ENCODE assay signal across 28 mouse cellular contexts in the genomic region with DNA sequence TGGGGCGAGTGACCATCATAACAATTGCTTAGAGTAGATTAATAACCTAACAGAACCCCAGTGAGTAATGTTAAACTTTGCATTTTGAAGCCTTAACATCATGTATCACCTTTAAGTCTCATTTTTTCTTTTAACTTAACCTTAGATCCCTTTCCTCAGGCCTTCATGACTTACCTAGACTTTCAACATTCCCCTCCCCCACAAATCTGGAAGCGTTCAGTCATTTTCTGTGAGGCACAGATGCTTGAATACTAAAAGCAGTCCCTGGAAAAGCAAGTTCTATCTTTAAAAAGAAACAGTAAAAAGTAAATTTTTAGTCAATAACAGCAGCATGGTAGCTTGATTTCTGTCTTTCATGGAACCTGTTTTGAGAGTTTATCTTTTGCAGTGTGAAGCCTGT.
DNase-seq lines count a peak whose midpoint lies in the region; ATAC-seq and TF ChIP-seq lines count a peak whose summit lies in the region.
"Had no signal": no experiment of that assay in that cellular context is flagged by ENCODE, and none has a peak within 500 bp of the region (broad histone marks: within the 10 kb centered on the region; RNA-seq: fewer than 3 reads in every experiment).

No protein-coding gene starts in this region.

- DNase-seq in heart, adult 11 months, result peak; percentile 55
- DNase-seq in heart, postnatal 10 days, result no peak
- DNase-seq in kidney, postnatal 0 days (ENCODE audit: low spot score), result no peak
- no peak for DNase-seq in lung, postnatal 0 days (ENCODE audit: low spot score)
- DNase-seq in lung, postnatal 36 days, result no peak
- no peak for DNase-seq in limb, embryonic 10.5 days (ENCODE audit: low spot score)
- DNase-seq: adrenal gland, postnatal 25 days; cerebellum, adult 11-12 months; cerebellum, adult 9-11 months; right cerebral cortex, adult 18-20 months; spleen, adult 18-20 months; thymus, adult 2 months; thymus, postnatal 4 days had no signal

- H3K27ac ChIP-seq in kidney, postnatal 0 days, result peak overlapping the region; percentile 13; the same call in 1 of the 2 replicates
- no peak overlapping the region for H3K27ac ChIP-seq in kidney, embryonic 15.5 days
- peak overlapping the region; percentile 51 for H3K27ac ChIP-seq in lung, postnatal 0 days (ENCODE audit: low read length)
- peak overlapping the region; percentile 67 for H3K27ac ChIP-seq in limb, embryonic 10.5 days
- H3K27ac ChIP-seq: embryonic facial prominence, embryonic 13.5 days; forebrain, embryonic 10.5 days; forebrain, embryonic 15.5 days; heart, embryonic 13.5 days; hindbrain, embryonic 10.5 days; hindbrain, embryonic 15.5 days; layer of hippocampus, adult 2 months; left cerebral cortex, adult 2 months; limb, embryonic 13.5 days; liver, embryonic 12.5 days; midbrain, embryonic 10.5 days; neural tube, embryonic 12.5 days had no signal

- no peak for TF ChIP-seq EP300 in lung, postnatal 0 days (IDR thresholded peaks at IDR 0.05)

- no peak overlapping the region for H3K4me3 ChIP-seq in kidney, postnatal 0 days (replicated peaks; ENCODE audit: low read depth, low read length)
- no peak overlapping the region for H3K4me3 ChIP-seq in kidney, embryonic 15.5 days (replicated peaks)
- H3K4me3 ChIP-seq in lung, postnatal 0 days (ENCODE audit: low read depth, low read length), result no peak overlapping the region
- H3K4me3 ChIP-seq in limb, embryonic 10.5 days, result no peak overlapping the region
- H3K4me3 ChIP-seq: embryonic facial prominence, embryonic 13.5 days; forebrain, embryonic 10.5 days; forebrain, embryonic 15.5 days; heart, embryonic 13.5 days; hindbrain, embryonic 10.5 days; hindbrain, embryonic 15.5 days; layer of hippocampus, adult 2 months; left cerebral cortex, adult 2 months; limb, embryonic 13.5 days; liver, embryonic 12.5 days; midbrain, embryonic 10.5 days; neural tube, embryonic 12.5 days had no signal

- 46% methylated on average over 2 of the region's 2 CpGs for WGBS in kidney, postnatal 0 days
- 41% methylated on average over 2 of the region's 2 CpGs for WGBS in kidney, embryonic 15.5 days
- WGBS in lung, postnatal 0 days, result 19% methylated on average over 2 of the region's 2 CpGs
- WGBS in limb, embryonic 10.5 days, result 54% methylated on average over 2 of the region's 2 CpGs

- intact Hi-C loops in heart, postnatal 10 days (cut with DNase I), result no loop called here

- no peaks in the 10 kb centered on the region for H3K27me3 ChIP-seq in kidney, postnatal 0 days (ENCODE audit: insufficient read depth, low read length)
- H3K27me3 ChIP-seq in kidney, embryonic 15.5 days, result no peaks in the 10 kb centered on the region
- no peaks in the 10 kb centered on the region for H3K27me3 ChIP-seq in lung, postnatal 0 days (replicated peaks; ENCODE audit: insufficient read depth, low read length)
- no peaks in the 10 kb centered on the region for H3K27me3 ChIP-seq in limb, embryonic 10.5 days (ENCODE audit: low read depth, poor library complexity, severe bottlenecking)
- H3K27me3 ChIP-seq: embryonic facial prominence, embryonic 13.5 days; forebrain, embryonic 15.5 days; heart, embryonic 13.5 days; hindbrain, embryonic 15.5 days; limb, embryonic 13.5 days; liver, embryonic 12.5 days; neural tube, embryonic 12.5 days had no signal

- no peak overlapping the region for H3K9ac ChIP-seq in kidney, postnatal 0 days (ENCODE audit: low read depth, low read length)
- H3K9ac ChIP-seq in kidney, embryonic 15.5 days, result no peak overlapping the region
- no peak overlapping the region for H3K9ac ChIP-seq in lung, postnatal 0 days (replicated peaks; ENCODE audit: low read depth)
- H3K9ac ChIP-seq: embryonic facial prominence, embryonic 13.5 days; forebrain, embryonic 15.5 days; heart, embryonic 13.5 days; hindbrain, embryonic 15.5 days; limb, embryonic 13.5 days; liver, embryonic 12.5 days; neural tube, embryonic 12.5 days had no signal

- peaks cover 8% of the 10 kb centered on the region; the same call in 1 of the 2 replicates for H3K4me1 ChIP-seq in kidney, postnatal 0 days (replicated peaks; ENCODE audit: insufficient read depth, low read length)
- H3K4me1 ChIP-seq in kidney, embryonic 15.5 days, result peaks cover 14% of the 10 kb centered on the region
- H3K4me1 ChIP-seq in lung, postnatal 0 days (ENCODE audit: insufficient read depth, low read depth, low read length), result peaks cover 13% of the 10 kb centered on the region; the same call in 1 of the 2 replicates
- H3K4me1 ChIP-seq in limb, embryonic 10.5 days, result peaks cover 18% of the 10 kb centered on the region
- H3K4me1 ChIP-seq: forebrain, embryonic 15.5 days; hindbrain, embryonic 15.5 days; neural tube, embryonic 12.5 days had no signal

- no peak overlapping the region for H3K4me2 ChIP-seq in kidney, postnatal 0 days (ENCODE audit: low read length)
- H3K4me2 ChIP-seq in kidney, embryonic 15.5 days, result no peak overlapping the region
- H3K4me2 ChIP-seq in lung, postnatal 0 days (replicated peaks; ENCODE audit: low read depth, low read length), result no peak overlapping the region
- H3K4me2 ChIP-seq: embryonic facial prominence, embryonic 13.5 days; forebrain, embryonic 15.5 days; heart, embryonic 13.5 days; hindbrain, embryonic 15.5 days; limb, embryonic 13.5 days; liver, embryonic 12.5 days; neural tube, embryonic 12.5 days had no signal

- no peak for TF ChIP-seq CTCF in kidney, postnatal 0 days (IDR thresholded peaks at IDR 0.05; ENCODE audit: low read depth)
- TF ChIP-seq CTCF in lung, postnatal 0 days (IDR thresholded peaks at IDR 0.05), result no peak

- no peak for ATAC-seq in kidney, postnatal 0 days (replicated peaks; ENCODE audit: low FRiP score, low read depth)
- no peak for ATAC-seq in kidney, embryonic 15.5 days (replicated peaks; ENCODE audit: low FRiP score)
- ATAC-seq in lung, postnatal 0 days, result no peak
- no peak for ATAC-seq in CD4-positive, CD25-positive, alpha-beta regulatory T cell, adult 4 months
- ATAC-seq: forebrain, embryonic 15.5 days; midbrain, embryonic 16.5 days had no signal

- H3K9me3 ChIP-seq in kidney, postnatal 0 days (replicated peaks; ENCODE audit: low read length), result no peaks in the 10 kb centered on the region
- H3K9me3 ChIP-seq in kidney, embryonic 15.5 days (replicated peaks), result no peaks in the 10 kb centered on the region
- no peaks in the 10 kb centered on the region for H3K9me3 ChIP-seq in lung, postnatal 0 days (ENCODE audit: low read length)
- H3K9me3 ChIP-seq in limb, embryonic 10.5 days (replicated peaks), result no peaks in the 10 kb centered on the region
- H3K9me3 ChIP-seq: embryonic facial prominence, embryonic 13.5 days; forebrain, embryonic 10.5 days; forebrain, embryonic 15.5 days; heart, embryonic 13.5 days; hindbrain, embryonic 10.5 days; hindbrain, embryonic 15.5 days; limb, embryonic 13.5 days; liver, embryonic 12.5 days; midbrain, embryonic 10.5 days; neural tube, embryonic 12.5 days had no signal

- no peaks in the 10 kb centered on the region for H3K36me3 ChIP-seq in kidney, postnatal 0 days (ENCODE audit: insufficient read depth, low read length)
- no peaks in the 10 kb centered on the region for H3K36me3 ChIP-seq in kidney, embryonic 15.5 days
- H3K36me3 ChIP-seq in lung, postnatal 0 days (ENCODE audit: insufficient read depth, low read length), result no peaks in the 10 kb centered on the region
- no peaks in the 10 kb centered on the region for H3K36me3 ChIP-seq in limb, embryonic 10.5 days
- H3K36me3 ChIP-seq: embryonic facial prominence, embryonic 13.5 days; forebrain, embryonic 10.5 days; forebrain, embryonic 15.5 days; heart, embryonic 13.5 days; hindbrain, embryonic 10.5 days; hindbrain, embryonic 15.5 days; limb, embryonic 13.5 days; liver, embryonic 12.5 days; midbrain, embryonic 10.5 days; neural tube, embryonic 12.5 days had no signal
